Mouse (Mus musculus) C2C12 (cell line): ENCODE results near the gene Socs1. TPM values are rescaled to one million over a fixed set of nuclear protein-coding genes. Genes with fewer than 3 reads are reported as not detected.

Experiments
- H3K27me3 ChIP-seq: one replicate; pipeline ENCODE4 v1.6.1; 2011; ENCODE audit not compliant: control insufficient read depth, insufficient read depth, insufficient read length
- H3K36me3 ChIP-seq: one replicate; pipeline ENCODE4 v1.6.1; 2011; ENCODE audit not compliant: control insufficient read depth, insufficient read depth
- H3K4me3 ChIP-seq: one replicate; pipeline ENCODE4 v1.5.1; 2011; ENCODE audit warnings: mild to moderate bottlenecking, control low read depth; ENCODE audit not compliant: poor library complexity, insufficient read depth, severe bottlenecking
- H3K79me2 ChIP-seq: one replicate; pipeline ENCODE4 v1.6.1; 2011; ENCODE audit not compliant: control insufficient read depth, insufficient read depth
- H3K79me3 ChIP-seq: one replicate; pipeline ENCODE4 v1.6.1; 2011; ENCODE audit warnings: low read depth, control low read depth
- H3ac ChIP-seq: one replicate; pipeline ENCODE3; 2011; ENCODE audit warnings: low read depth; ENCODE audit not compliant: control insufficient read depth, insufficient read length
- CEBPB ChIP-seq: IDR thresholded peaks from one replicate; pipeline ENCODE4 v1.6.1; 2011; ENCODE audit warnings: low read depth, mild to moderate bottlenecking, control low read depth, moderate library complexity
- CTCF ChIP-seq: IDR thresholded peaks from one replicate; pipeline ENCODE4 v1.5.1; 2011; ENCODE audit not compliant: control insufficient read depth, insufficient read depth, insufficient read length
- FOSL1 ChIP-seq: IDR thresholded peaks from one replicate; pipeline ENCODE4 v1.8.0; 2011; ENCODE audit warnings: mild to moderate bottlenecking, low read length; ENCODE audit not compliant: poor library complexity, insufficient read depth, severe bottlenecking
- MAX ChIP-seq: IDR thresholded peaks from one replicate; pipeline ENCODE4 v1.6.1; 2011; ENCODE audit warnings: mild to moderate bottlenecking, control low read depth
- MYOD1 ChIP-seq: IDR thresholded peaks from one replicate; pipeline ENCODE4 v1.6.1; 2011; ENCODE audit warnings: low read depth; ENCODE audit not compliant: control insufficient read depth, insufficient read length
- MYOG ChIP-seq: IDR thresholded peaks from one replicate; pipeline ENCODE4 v1.6.1; 2011; ENCODE audit not compliant: control insufficient read depth, insufficient read length; ENCODE audit errors: extremely low read depth
- USF1 ChIP-seq: IDR thresholded peaks from one replicate; pipeline ENCODE4 v1.6.1; 2011; ENCODE audit warnings: low read depth, mild to moderate bottlenecking, control low read depth, moderate library complexity
- polyA plus RNA-seq: library from polyadenylated mRNA; unstranded; fragments of >200 nt; fragmentation: generic; extraction: Trizol; gene quantifications from one replicate; pipeline ENCODE4 v1.2.1, GENCODE M21; 2012; ENCODE audit warnings: missing spikeins

The Socs1 gene
- polyA plus RNA-seq, 1 experiment: 4.6 TPM

DNA sequence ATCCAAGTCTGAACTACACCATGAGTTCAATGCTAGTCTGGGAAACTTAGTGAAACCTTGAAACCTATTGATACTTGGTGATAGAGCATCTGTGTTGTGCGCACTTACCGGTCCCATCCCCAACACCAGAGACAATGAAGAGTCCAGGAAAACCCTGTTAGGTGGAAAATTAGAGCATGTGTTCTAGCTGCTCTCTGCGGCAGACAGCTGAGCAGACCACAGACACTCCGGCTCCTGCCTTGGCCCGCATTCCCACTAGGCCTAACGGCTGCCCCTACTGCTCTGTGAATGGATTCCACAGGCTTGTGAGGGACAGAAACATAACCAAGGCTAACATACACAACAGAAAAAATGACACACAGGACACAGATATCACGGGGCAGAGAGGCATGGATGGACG lies 11.8 kb downstream of the Socs1 start:
- TF ChIP-seq USF1 (no peak), FOSL1 (no peak), MYOD1 (no peak), CEBPB (no peak), MYOG (no peak), CTCF (no peak), MAX (no peak)
- no peaks in the 10 kb centered on the region for H3K27me3 ChIP-seq
- no peaks in the 10 kb centered on the region for H3K79me2 ChIP-seq
- no peaks in the 10 kb centered on the region for H3K79me3 ChIP-seq
- H3K36me3 ChIP-seq: no peaks in the 10 kb centered on the region
- no peak overlapping the region for H3ac ChIP-seq
- no peak overlapping the region for H3K4me3 ChIP-seq

DNA sequence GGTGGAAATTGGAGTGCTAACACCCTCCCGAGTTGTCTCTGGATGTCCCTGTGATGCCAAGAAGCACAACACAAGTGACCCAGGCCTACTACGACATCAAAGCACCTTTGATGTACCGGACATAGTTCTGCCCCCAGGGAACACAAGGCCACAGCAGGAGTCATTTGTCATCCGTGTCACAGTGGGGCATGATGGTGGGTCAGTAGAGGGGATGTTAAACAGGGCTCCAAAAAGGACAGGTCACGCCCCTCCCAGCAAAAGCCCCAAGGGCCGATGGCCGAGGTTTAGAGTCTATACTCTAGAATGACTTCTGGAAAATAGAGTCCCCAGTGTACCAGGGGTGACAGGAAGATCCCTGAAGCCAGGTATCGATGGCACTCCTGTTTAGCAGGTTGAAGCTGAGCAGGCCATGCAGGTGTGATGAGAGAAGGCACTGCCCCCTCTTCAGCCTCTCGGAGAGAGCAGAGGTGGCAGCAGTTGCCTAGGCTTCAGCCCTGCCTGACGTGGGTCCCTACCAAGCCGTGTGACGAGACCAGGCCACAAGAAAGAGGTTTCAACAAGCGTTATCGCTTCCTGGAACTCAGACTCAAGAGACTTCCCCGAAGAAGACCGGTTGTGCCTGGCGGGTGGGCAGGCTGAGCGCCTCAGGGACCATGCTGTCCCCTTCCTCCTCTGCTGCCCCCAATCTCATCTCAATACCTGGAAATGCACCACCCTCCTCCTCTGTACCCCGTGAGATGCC lies 13.4 kb downstream of the Socs1 start:
- Histone ChIP-seq H3K79me3 (no peaks in the 10 kb centered on the region), H3K4me3 (no peak overlapping the region), H3K79me2 (no peaks in the 10 kb centered on the region), H3ac (no peak overlapping the region), H3K27me3 (no peaks in the 10 kb centered on the region), H3K36me3 (no peaks in the 10 kb centered on the region)
- TF ChIP-seq USF1 (no peak), MAX (no peak), MYOD1 (no peak), FOSL1 (no peak), MYOG (no peak), CEBPB (no peak), CTCF (no peak)

DNA sequence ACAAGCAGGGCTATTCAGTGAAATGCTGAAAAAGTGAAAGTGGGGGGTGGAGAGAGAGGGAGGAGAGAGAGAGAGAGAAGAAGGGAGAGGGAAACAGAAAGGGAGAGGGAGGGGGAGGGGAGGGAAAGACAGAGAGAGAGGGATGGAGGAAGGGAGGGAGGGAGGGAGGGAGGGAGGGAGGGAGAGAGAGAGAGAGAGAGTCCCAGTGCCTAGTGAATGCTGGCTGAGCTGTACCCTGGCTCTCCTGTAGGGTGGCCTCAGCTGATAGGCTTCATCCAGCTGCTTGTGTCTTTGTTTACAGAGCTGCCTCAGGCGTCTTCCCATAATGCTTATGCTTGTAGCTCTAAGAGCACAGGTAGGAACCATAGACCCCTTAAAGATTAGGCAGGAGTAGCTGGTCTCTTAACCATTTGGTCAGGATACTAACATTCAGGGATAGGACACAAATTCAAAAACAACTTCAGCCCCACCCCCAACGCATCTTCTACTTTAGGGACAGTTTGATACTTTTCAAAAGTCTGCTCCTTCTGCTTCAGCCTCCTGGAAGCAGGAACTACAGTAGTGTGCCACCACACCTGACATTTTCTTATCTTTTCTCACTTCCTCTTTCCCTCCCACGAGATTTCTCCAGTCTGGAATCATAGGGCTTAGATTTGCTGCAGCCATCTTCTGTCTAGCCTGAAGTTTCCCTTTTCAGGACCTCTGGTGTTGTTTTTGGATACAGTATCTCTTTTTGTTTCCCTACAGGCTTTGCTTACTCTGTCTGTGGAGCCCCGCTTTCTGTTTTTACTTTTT lies 14.6 kb downstream of the Socs1 start:
- TF ChIP-seq FOSL1: no peak
- TF ChIP-seq MYOD1: no peak
- TF ChIP-seq MAX: no peak
- no peak for TF ChIP-seq CEBPB
- no peak for TF ChIP-seq CTCF
- no peak for TF ChIP-seq USF1
- no peak for TF ChIP-seq MYOG
- H3K27me3 ChIP-seq: no peaks in the 10 kb centered on the region
- H3ac ChIP-seq: no peak overlapping the region
- no peaks in the 10 kb centered on the region for H3K79me2 ChIP-seq
- no peaks in the 10 kb centered on the region for H3K79me3 ChIP-seq
- H3K36me3 ChIP-seq: no peaks in the 10 kb centered on the region
- no peak overlapping the region for H3K4me3 ChIP-seq

DNA sequence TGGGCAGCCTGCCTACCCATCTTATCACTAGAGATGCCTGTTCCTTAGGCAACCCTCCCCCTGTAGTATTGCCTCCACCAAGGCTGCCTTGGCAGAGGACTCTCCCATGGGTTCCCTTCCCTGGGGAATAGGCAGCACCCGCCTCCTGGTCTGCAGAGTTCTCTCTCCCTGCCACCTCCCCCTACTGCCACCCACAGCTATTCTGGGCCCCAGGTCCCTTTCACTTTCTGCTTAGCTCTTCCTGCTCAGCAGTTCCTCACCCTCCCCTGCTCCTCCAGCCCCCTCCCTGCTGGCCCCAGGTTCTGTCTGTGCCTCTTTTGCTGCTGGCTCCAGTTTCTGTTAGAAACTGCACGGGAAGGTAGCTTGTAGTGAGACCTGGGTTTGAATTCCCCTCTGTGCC lies 15.7 kb downstream of the Socs1 start:
- no peaks in the 10 kb centered on the region for H3K27me3 ChIP-seq
- TF ChIP-seq CTCF: no peak
- no peak for TF ChIP-seq MYOD1
- no peak for TF ChIP-seq MAX
- no peak for TF ChIP-seq FOSL1
- TF ChIP-seq MYOG: no peak
- H3ac ChIP-seq: no peak overlapping the region

DNA sequence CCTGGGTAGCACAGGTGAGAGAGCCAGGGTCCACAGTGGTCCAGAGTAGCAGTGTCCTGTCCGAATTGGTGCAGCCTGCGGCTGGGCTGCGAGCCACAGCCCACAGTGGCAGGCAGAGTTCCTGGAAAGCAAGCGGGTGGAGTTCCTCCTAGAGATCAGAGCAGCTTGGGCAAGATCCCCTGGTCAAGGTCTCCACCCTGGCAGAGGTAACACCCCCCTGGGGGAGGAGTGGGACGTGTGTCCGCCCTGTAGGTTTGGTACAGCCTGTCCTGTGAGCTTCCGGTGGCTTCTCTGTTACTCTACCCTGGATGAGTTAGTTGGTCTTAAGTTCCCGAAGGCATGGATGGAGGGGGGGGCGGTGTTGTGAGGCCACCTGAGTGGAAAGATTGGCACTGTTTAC lies 16.5 kb downstream of the Socs1 start:
- H3K4me3 ChIP-seq: no peak overlapping the region
- no peaks in the 10 kb centered on the region for H3K79me3 ChIP-seq
- no peaks in the 10 kb centered on the region for H3K79me2 ChIP-seq
- H3K36me3 ChIP-seq: no peaks in the 10 kb centered on the region
- no peak overlapping the region for H3ac ChIP-seq
- TF ChIP-seq CEBPB (no peak), CTCF (no peak), MAX (no peak), MYOD1 (no peak), MYOG (no peak), FOSL1 (no peak), USF1 (no peak)
- no peaks in the 10 kb centered on the region for H3K27me3 ChIP-seq

More for the DNA sequence above, 15.7 kb downstream of the Socs1 start:
- H3K79me2 ChIP-seq: no peaks in the 10 kb centered on the region
- no peaks in the 10 kb centered on the region for H3K36me3 ChIP-seq
- H3K4me3 ChIP-seq: no peak overlapping the region
- no peaks in the 10 kb centered on the region for H3K79me3 ChIP-seq
